Mouse (Mus musculus): ENCODE measurements around the gene Tnr. TPM values are rescaled to one million over a fixed set of nuclear protein-coding genes. Genes with fewer than 3 reads are reported as not detected.

Gene Tnr
- polyA plus RNA-seq, 1 experiment from 2014 or later, result not detected

DNA sequence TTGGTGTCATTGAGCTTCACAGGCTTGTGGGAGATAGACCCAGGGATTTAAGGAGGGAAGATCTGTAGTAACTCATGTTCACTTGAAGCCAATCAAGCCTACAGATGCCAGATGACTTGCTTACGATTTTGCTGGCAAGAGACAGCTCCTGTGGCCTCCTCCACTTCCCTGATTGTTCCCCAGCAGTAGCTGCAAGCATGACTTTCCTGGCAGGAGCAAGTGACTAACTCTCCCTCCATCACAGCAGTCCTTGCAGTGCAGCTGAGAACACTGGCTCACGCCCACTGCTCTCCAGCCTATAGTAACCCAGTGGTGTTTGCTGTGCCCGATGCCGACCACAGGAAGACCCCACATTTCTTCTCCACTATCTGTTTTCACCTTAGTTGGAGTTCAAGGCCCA, 356.3 kb downstream of the Tnr start:
- Histone ChIP-seq H3K27me3 (replicated peaks) (no peaks in the 10 kb centered on the region), H3K4me1 (no peaks in the 10 kb centered on the region), H3K9me3 (no peaks in the 10 kb centered on the region), H3K4me2 (no peak overlapping the region), H3K36me3 (no peaks in the 10 kb centered on the region), H3K4me3 (no peak overlapping the region), H3K27ac (replicated peaks) (no peak overlapping the region), H3K9ac (no peak overlapping the region)
- ATAC-seq (ENCODE audit: extremely low read depth, insufficient number of reproducible peaks, low FRiP score, low TSS enrichment), result no peak
- 72% methylated on average over 4 of the region's 4 CpGs for WGBS

DNA sequence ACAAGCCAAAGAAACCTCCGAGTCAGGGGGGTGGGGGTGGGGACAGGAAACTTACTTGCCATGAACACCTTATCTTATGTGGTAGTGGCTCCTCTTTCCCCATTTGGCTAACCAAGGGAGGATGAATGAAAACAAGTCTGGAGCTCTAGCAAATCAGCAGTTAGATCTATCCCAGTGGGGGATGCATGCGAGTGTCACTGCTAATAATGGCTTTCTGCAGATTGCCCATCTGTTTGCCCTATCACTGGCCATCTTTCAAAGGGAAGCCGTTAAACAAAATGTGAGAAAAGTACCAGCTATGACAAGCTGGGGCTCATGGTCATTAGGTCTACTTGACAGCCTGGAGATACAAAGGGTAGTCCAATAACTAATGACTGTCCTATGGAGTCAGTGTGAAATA, 361.9 kb downstream of the Tnr start:
- no peak overlapping the region for H3K9ac ChIP-seq
- no peaks in the 10 kb centered on the region for H3K36me3 ChIP-seq
- H3K9me3 ChIP-seq, result no peaks in the 10 kb centered on the region
- ATAC-seq (ENCODE audit: extremely low read depth, insufficient number of reproducible peaks, low FRiP score, low TSS enrichment), result no peak
- no peaks in the 10 kb centered on the region for H3K27me3 ChIP-seq (replicated peaks)
- H3K27ac ChIP-seq (replicated peaks), result no peak overlapping the region
- no peaks in the 10 kb centered on the region for H3K4me1 ChIP-seq
- no peak overlapping the region for H3K4me3 ChIP-seq
- WGBS, result 42% methylated on average over 3 of the region's 3 CpGs
- H3K4me2 ChIP-seq, result no peak overlapping the region

DNA sequence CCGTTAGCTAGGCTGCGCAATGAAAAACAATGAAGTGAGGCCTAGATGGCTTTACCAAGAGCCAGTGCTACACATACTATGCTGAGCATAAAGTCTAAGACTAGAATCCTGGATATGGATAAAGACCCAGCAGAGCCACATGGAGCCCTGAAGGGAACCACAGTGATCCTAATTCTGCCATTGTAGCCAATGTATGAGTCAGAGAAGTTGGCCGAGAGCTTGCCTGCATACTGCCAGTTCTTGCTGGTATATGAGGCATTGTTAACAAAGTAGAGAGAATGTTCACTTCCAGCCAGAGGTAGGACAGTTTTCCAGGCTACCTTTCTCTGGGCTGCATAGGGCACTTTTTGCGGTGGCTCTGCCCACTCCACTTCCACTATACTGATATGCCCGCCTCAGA, 365.0 kb downstream of the Tnr start:
- ATAC-seq (ENCODE audit: extremely low read depth, insufficient number of reproducible peaks, low FRiP score, low TSS enrichment), result no peak
- Histone ChIP-seq H3K4me2 (no peak overlapping the region), H3K27me3 (replicated peaks) (no peaks in the 10 kb centered on the region), H3K27ac (replicated peaks) (no peak overlapping the region), H3K4me3 (no peak overlapping the region), H3K36me3 (no peaks in the 10 kb centered on the region), H3K9me3 (no peaks in the 10 kb centered on the region), H3K4me1 (no peaks in the 10 kb centered on the region), H3K9ac (no peak overlapping the region)
- WGBS, result 89% methylated on average over 5 of the region's 5 CpGs

DNA sequence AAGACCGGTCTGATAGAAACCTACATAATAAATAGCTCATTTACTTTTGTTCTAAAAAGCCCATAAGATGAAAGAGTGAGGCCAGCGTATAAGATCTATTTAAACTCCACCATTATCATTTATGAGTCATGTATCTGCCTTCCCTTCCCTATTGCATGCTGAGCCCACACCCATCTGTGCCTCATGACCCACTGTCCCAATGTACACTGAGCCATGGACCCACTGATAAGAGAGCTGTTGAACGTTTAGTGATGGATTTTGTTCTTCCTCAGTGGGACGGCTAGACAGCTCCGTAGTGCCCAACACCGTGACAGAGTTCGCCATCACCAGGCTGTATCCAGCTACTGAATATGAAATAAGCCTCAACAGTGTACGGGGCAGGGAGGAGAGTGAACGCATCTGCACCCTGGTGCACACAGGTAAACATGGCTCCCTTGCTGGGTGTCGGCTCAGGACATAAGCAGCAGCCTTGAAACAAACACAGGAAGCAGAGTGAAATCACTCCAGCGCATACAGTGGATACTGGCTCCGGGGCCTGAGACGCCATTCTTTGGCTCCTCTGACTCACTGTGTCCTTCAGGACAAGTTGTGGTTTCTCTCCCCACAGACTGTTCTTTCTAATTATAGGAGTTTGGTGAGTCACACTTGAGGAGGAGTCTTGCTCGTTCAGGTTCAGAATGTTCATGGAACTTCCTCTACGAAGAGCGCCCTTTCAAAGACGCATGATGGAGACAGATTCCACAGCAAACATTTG, 365.6 kb downstream of the Tnr start:
- H3K4me1 ChIP-seq, result no peaks in the 10 kb centered on the region
- no peaks in the 10 kb centered on the region for H3K27me3 ChIP-seq (replicated peaks)
- ATAC-seq (ENCODE audit: extremely low read depth, insufficient number of reproducible peaks, low FRiP score, low TSS enrichment), result no peak
- no peak overlapping the region for H3K27ac ChIP-seq (replicated peaks)
- WGBS, result 75% methylated on average over 17 of the region's 17 CpGs
- no peaks in the 10 kb centered on the region for H3K9me3 ChIP-seq
- H3K9ac ChIP-seq, result no peak overlapping the region
- H3K36me3 ChIP-seq, result no peaks in the 10 kb centered on the region
- no peak overlapping the region for H3K4me3 ChIP-seq
- H3K4me2 ChIP-seq, result no peak overlapping the region

DNA sequence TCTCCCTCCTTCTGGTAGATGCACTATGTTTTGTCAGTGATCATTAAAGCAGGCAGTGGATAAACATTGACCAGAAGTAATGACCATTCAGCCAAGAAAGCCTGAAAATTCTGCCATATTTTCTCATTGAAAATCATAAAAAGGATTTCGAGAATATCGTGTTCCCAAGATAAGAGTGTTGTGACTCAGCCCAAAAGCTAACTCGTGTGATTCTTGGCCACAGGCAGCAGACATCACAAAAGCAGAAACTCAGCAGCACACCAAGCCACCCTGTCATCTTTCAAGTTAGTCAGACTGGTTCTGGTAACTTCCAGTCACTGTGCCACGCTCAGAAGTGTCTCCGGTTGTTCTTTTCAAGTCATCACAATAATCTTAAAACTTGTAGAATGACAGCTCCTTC, 367.0 kb downstream of the Tnr start:
- H3K36me3 ChIP-seq, result no peaks in the 10 kb centered on the region
- H3K4me2 ChIP-seq, result no peak overlapping the region
- no peak for ATAC-seq (ENCODE audit: extremely low read depth, insufficient number of reproducible peaks, low FRiP score, low TSS enrichment)
- H3K9ac ChIP-seq, result no peak overlapping the region
- no peaks in the 10 kb centered on the region for H3K9me3 ChIP-seq
- 68% methylated on average over 5 of the region's 5 CpGs for WGBS
- no peak overlapping the region for H3K27ac ChIP-seq (replicated peaks)
- no peak overlapping the region for H3K4me3 ChIP-seq
- H3K27me3 ChIP-seq (replicated peaks), result no peaks in the 10 kb centered on the region
- no peaks in the 10 kb centered on the region for H3K4me1 ChIP-seq

DNA sequence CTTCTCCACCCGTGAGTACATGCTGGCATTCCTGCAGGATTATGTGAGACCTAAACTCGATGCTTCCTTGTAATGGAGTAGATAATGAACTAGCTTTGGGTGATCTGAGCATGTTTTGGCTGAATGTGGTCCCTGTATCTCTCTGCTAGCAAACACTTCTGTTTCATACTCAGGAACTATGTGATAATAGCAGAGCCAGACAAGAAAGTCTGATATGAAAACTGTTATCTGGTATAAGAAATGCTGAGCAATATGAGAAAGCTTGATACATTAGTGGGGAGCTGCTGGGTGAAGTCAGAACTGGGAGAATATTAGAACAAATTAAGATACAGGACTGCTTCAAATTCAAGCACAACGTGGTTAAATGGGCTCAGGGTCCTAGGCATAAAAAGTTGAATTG, 371.5 kb downstream of the Tnr start:
- ATAC-seq (ENCODE audit: extremely low read depth, insufficient number of reproducible peaks, low FRiP score, low TSS enrichment), result no peak
- Histone ChIP-seq H3K4me3 (no peak overlapping the region), H3K27me3 (replicated peaks) (no peaks in the 10 kb centered on the region), H3K36me3 (no peaks in the 10 kb centered on the region), H3K4me1 (no peaks in the 10 kb centered on the region), H3K4me2 (no peak overlapping the region), H3K27ac (replicated peaks) (no peak overlapping the region), H3K9ac (no peak overlapping the region), H3K9me3 (no peaks in the 10 kb centered on the region)
- 51% methylated on average over 3 of the region's 3 CpGs for WGBS

DNA sequence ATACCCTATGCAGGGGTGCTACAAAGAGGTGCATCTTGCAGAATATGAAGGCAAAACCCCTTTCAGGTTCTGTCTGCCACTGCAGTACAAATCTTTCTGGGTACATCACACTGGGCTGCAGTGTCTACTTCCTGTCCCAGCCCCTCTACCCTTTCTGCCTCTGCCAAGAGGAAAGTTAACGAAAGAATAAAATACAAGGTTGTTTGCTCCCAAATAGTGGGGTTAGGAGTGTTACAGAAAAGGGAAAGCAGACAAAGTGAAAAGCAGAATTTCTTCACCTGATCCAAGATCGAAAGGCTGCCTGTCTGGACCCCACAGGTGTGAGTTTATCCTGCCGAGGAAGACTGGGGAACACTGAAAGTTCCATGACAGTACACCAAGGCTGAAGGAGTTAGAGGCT, 376.4 kb downstream of the Tnr start:
- no peak overlapping the region for H3K4me3 ChIP-seq
- no peaks in the 10 kb centered on the region for H3K9me3 ChIP-seq
- no peaks in the 10 kb centered on the region for H3K4me1 ChIP-seq
- H3K36me3 ChIP-seq, result no peaks in the 10 kb centered on the region
- no peak overlapping the region for H3K4me2 ChIP-seq
- no peaks in the 10 kb centered on the region for H3K27me3 ChIP-seq (replicated peaks)
- no peak overlapping the region for H3K27ac ChIP-seq (replicated peaks)
- no peak overlapping the region for H3K9ac ChIP-seq
- no peak for ATAC-seq (ENCODE audit: extremely low read depth, insufficient number of reproducible peaks, low FRiP score, low TSS enrichment)
- 64% methylated on average over 3 of the region's 3 CpGs for WGBS

DNA sequence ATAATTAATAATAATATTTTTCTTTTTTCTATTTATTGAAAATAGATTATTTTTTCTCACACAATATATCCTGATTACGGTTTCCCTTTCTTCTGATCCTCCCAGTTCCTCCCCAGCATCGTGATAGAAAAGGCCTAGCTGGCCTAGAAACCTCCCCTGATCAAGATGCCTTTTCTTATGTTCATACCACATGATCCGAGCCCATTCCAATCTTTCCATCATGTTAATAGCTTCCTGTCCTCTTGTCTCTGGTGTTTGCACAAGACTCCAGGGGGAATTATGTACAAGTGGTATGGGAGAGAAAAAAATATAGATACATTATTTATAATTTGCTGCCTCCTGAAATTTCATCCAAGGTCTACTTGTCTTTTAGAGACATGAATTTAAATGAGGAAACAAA, 377.1 kb downstream of the Tnr start:
- H3K36me3 ChIP-seq, result no peaks in the 10 kb centered on the region
- 56% methylated on average over 3 of the region's 3 CpGs for WGBS
- no peak for ATAC-seq (ENCODE audit: extremely low read depth, insufficient number of reproducible peaks, low FRiP score, low TSS enrichment)

DNA sequence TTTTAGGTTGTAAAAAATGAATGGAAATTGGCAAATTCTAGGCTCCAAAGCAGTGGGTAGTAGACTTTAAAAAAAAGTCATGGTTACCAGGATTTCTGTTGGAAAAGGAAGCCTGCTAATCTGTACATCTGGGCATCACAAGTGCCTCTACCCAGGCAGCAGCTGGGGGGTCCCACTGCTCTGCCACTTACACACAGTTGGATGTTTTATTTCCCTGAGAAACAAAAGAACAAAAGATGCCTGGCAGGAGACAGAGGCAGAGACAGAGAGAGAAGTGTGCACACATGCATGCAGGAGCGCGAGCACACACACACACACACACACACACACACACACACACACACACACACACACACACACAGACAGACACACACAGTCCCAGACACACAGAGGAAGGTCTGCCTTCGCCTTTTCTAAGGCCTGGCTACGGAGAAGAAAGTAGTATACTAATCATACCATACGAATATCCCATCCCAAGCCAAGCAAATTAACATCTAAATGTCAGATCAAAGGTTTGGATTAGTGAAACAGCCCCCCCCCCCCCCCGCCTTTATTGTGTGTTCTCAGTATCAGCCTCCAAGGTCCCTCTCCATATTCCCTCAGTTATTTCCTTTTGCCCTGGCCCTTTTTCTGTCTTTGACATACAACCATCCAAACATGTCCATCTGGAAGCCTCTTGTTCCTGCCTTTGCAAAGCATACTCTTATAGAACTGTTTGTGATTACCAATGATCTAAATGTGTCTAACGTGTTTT, 378.0 kb downstream of the Tnr start:
- no peak for ATAC-seq (ENCODE audit: extremely low read depth, insufficient number of reproducible peaks, low FRiP score, low TSS enrichment)
- Histone ChIP-seq H3K27ac (replicated peaks) (no peak overlapping the region), H3K36me3 (no peaks in the 10 kb centered on the region), H3K27me3 (replicated peaks) (no peaks in the 10 kb centered on the region), H3K9ac (no peak overlapping the region), H3K4me2 (no peak overlapping the region), H3K4me3 (no peak overlapping the region), H3K4me1 (no peaks in the 10 kb centered on the region), H3K9me3 (no peaks in the 10 kb centered on the region)
- 74% methylated on average over 7 of the region's 7 CpGs for WGBS

More for the DNA sequence above, 377.1 kb downstream of the Tnr start:
- H3K27ac ChIP-seq (replicated peaks), result no peak overlapping the region
- H3K4me1 ChIP-seq, result no peaks in the 10 kb centered on the region
- H3K4me2 ChIP-seq, result no peak overlapping the region
- no peaks in the 10 kb centered on the region for H3K9me3 ChIP-seq
- H3K4me3 ChIP-seq, result no peak overlapping the region
- H3K9ac ChIP-seq, result no peak overlapping the region
- no peaks in the 10 kb centered on the region for H3K27me3 ChIP-seq (replicated peaks)

DNA sequence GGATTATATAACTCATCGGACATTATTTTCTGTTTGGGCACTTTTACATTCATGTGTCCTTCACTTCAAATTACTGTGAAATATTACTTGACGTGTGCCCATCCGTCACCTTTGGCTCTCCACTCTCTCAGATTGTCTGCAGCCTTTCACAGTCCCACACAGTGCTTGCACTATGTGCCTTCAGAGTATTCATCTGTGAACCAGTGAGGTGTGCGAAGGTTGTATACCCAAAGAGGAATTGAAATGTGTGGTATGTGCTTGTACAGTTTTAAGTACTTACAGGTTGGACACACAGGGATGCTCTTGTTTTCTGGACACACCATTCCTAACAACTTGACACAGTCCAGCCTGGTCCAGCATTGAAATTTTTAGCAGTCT, 378.5 kb downstream of the Tnr start:
- Histone ChIP-seq H3K27ac (replicated peaks) (no peak overlapping the region), H3K27me3 (replicated peaks) (no peaks in the 10 kb centered on the region), H3K4me3 (no peak overlapping the region), H3K9me3 (no peaks in the 10 kb centered on the region), H3K9ac (no peak overlapping the region), H3K4me1 (no peaks in the 10 kb centered on the region), H3K36me3 (no peaks in the 10 kb centered on the region), H3K4me2 (no peak overlapping the region)
- ATAC-seq (ENCODE audit: extremely low read depth, insufficient number of reproducible peaks, low FRiP score, low TSS enrichment), result no peak
- WGBS, result 84% methylated on average over 4 of the region's 4 CpGs

DNA sequence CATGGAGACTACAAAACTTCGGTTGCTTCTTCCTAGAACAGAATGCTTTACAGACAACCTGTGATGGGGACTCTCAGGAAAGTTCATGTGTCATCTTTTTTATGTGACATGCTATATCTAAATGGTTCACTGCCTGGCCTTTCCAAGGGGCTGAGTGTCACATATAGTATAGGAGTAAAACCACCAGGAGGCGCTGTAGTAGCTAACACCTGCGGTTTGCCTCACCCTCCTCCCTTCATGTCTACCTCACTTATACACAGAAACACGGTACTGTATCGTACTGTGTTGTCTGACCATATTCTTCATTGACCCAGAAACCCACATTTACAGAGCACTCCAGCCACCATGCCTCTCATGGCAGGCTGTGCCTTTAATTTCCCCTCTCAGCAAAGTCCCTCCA, 387.4 kb downstream of the Tnr start:
- no peaks in the 10 kb centered on the region for H3K36me3 ChIP-seq
- 30% methylated on average over 5 of the region's 5 CpGs for WGBS
- H3K27me3 ChIP-seq (replicated peaks), result no peaks in the 10 kb centered on the region
- no peak; the same call in 1 of the 2 replicates for ATAC-seq (ENCODE audit: extremely low read depth, insufficient number of reproducible peaks, low FRiP score, low TSS enrichment)
- no peak overlapping the region for H3K27ac ChIP-seq (replicated peaks)
- H3K9me3 ChIP-seq, result no peaks in the 10 kb centered on the region
- H3K4me2 ChIP-seq, result no peak overlapping the region
- 0 out of 2 replicates have a peak, but pooled peaks cover 3% of the 10 kb centered on the region for H3K4me1 ChIP-seq
- no peak overlapping the region for H3K4me3 ChIP-seq
- no peak overlapping the region for H3K9ac ChIP-seq

DNA sequence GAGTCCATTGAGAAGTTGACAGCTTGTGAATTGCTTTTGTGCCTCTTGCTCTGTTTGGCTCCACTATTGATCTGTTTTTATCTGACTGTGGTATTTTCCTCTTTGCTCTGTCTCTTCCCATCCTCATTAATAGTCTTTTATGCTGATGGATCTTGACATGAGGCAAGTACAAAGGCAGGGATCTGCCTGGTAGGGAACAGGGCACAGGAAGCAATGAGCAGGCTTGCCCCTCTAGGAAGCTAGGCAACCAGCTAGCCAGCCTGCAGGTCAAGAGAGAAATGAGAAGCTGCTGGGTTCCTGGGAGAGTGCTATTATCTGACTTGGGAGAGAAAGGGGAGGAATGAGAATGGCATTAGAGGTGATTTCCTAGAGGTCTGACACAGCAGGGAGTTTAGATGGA, 391.2 kb downstream of the Tnr start:
- Histone ChIP-seq H3K9me3 (no peaks in the 10 kb centered on the region), H3K27me3 (replicated peaks) (no peaks in the 10 kb centered on the region), H3K36me3 (no peaks in the 10 kb centered on the region), H3K4me2 (no peak overlapping the region), H3K4me1 (0 out of 2 replicates have a peak, but pooled peaks cover 3% of the 10 kb centered on the region), H3K4me3 (no peak overlapping the region), H3K9ac (no peak overlapping the region), H3K27ac (replicated peaks) (no peak overlapping the region)
- no peak for ATAC-seq (ENCODE audit: extremely low read depth, insufficient number of reproducible peaks, low FRiP score, low TSS enrichment)

Measured in heart, embryonic 13.5 days (tissue).